Mouse (Mus musculus) stomach, embryonic 14.5 days (tissue): ENCODE measurements around the gene Nat8f1. TPM values are rescaled to one million over a fixed set of nuclear protein-coding genes. Genes with fewer than 3 reads are reported as not detected.
"Not testable (repeated sequence)": the region's sequence is repeated elsewhere in the genome, so short reads cannot be mapped to it uniquely, and the experiment has no call there.

ENCODE experiments used
- ATAC-seq: fragments of 200-750 bp; cut with Nextera tagmentation; 2 replicates; pipeline ENCODE4 v1.8.0; 2017; ENCODE audit warnings: low read depth, moderate TSS enrichment; ENCODE audit not compliant: insufficient number of reproducible peaks, insufficient read depth, low FRiP score
- H3K27ac ChIP-seq: fragments of 300-500 bp; sonication (generic); 2 replicates; pipeline ENCODE4 v1.5.1; 2014; ENCODE audit warnings: mild to moderate bottlenecking, low read length, moderate library complexity, mixed read lengths
- H3K27me3 ChIP-seq: fragments of 300-500 bp; sonication (generic); 2 replicates; pipeline ENCODE4 v1.6.1; 2014; ENCODE audit warnings: low read length, control low read depth, mixed read lengths; ENCODE audit not compliant: control insufficient read depth, insufficient read depth
- H3K36me3 ChIP-seq: fragments of 300-500 bp; sonication (generic); 2 replicates; pipeline ENCODE4 v1.6.1; 2014; ENCODE audit warnings: mild to moderate bottlenecking, control low read depth, low read length, moderate library complexity, mixed read lengths; ENCODE audit not compliant: control insufficient read depth, insufficient read depth
- H3K4me1 ChIP-seq: fragments of 300-500 bp; sonication (generic); 2 replicates; pipeline ENCODE4 v1.6.1; 2014; ENCODE audit warnings: low read length, control low read depth, mixed read lengths; ENCODE audit not compliant: control insufficient read depth, insufficient read depth
- H3K4me2 ChIP-seq: fragments of 300-500 bp; sonication (generic); replicated peaks from 2 replicates; pipeline ENCODE4 v1.6.1; 2014; ENCODE audit warnings: low read depth, low read length, control low read depth
- H3K4me3 ChIP-seq: fragments of 300-500 bp; sonication (generic); 2 replicates; pipeline ENCODE4 v1.5.1; 2014; ENCODE audit warnings: low read depth, low read length, control low read depth
- H3K9ac ChIP-seq: fragments of 300-500 bp; sonication (generic); replicated peaks from 2 replicates; pipeline ENCODE4 v1.6.1; 2014; ENCODE audit warnings: low read depth, mild to moderate bottlenecking, control low read depth, low read length, moderate library complexity, mixed read lengths
- H3K9me3 ChIP-seq: fragments of 300-500 bp; sonication (generic); 2 replicates; pipeline ENCODE4 v1.6.1; 2016; ENCODE audit warnings: low read depth, low read length, control low read depth; ENCODE audit not compliant: control insufficient read depth
- WGBS: fragments of 180-500 bp; shearing (Covaris S2); extraction: QIAGEN DNeasy Blood & Tissue Kit; methylation state at CpG from one replicate; pipeline ENCODE4 v1.1.7; 2014; 5-methylcytosine and 5-hydroxymethylcytosine counted together
- polyA plus RNA-seq: library from polyadenylated mRNA; unstranded; fragments of >200 nt; fragmentation: Nextera tagmentation; extraction: Ambion mirVana; gene quantifications from 2 replicates; pipeline ENCODE4 v1.2.1, GENCODE M21; 2014

Gene Nat8f1
- polyA plus RNA-seq, 1 experiment from 2014 or later, result 4.4 TPM

GRCm38 (mm10) chr6:85916596-85916995, 1.1 kb upstream of the Nat8f1 start:
- H3K27ac ChIP-seq, result no peak overlapping the region
- H3K27me3 ChIP-seq, result no peaks in the 10 kb centered on the region
- H3K4me2 ChIP-seq, result peak overlapping the region; percentile 70
- WGBS, result 79% methylated on average over 6 of the region's 6 CpGs
- H3K36me3 ChIP-seq, result peaks cover 6% of the 10 kb centered on the region; the same call in 1 of the 2 replicates
- H3K4me1 ChIP-seq, result peaks cover 10% of the 10 kb centered on the region; the same call in 1 of the 2 replicates
- peak overlapping the region; percentile 64 for H3K9ac ChIP-seq
- ATAC-seq, result no peak
- H3K4me3 ChIP-seq, result peak overlapping the region; percentile 64
- H3K9me3 ChIP-seq, result no peaks in the 10 kb centered on the region

GRCm38 (mm10) chr6:85915141-85915538, 347 bp downstream of the Nat8f1 start:
- H3K9me3 ChIP-seq, result no peaks in the 10 kb centered on the region
- H3K9ac ChIP-seq, result peak overlapping the region; percentile 64
- peaks cover 10% of the 10 kb centered on the region; the same call in 1 of the 2 replicates for H3K4me1 ChIP-seq
- H3K27ac ChIP-seq, result peak overlapping the region; percentile 83; the same call in 1 of the 2 replicates
- WGBS, result 4% methylated on average over 11 of the region's 11 CpGs
- H3K36me3 ChIP-seq, result no peaks in the 10 kb centered on the region
- peak overlapping the region; percentile 70 for H3K4me2 ChIP-seq
- H3K27me3 ChIP-seq, result no peaks in the 10 kb centered on the region
- peak overlapping the region; percentile 64 for H3K4me3 ChIP-seq
- ATAC-seq, result 0 out of 2 replicates have a peak, but pooled peaks have one; percentile 2

DNA sequence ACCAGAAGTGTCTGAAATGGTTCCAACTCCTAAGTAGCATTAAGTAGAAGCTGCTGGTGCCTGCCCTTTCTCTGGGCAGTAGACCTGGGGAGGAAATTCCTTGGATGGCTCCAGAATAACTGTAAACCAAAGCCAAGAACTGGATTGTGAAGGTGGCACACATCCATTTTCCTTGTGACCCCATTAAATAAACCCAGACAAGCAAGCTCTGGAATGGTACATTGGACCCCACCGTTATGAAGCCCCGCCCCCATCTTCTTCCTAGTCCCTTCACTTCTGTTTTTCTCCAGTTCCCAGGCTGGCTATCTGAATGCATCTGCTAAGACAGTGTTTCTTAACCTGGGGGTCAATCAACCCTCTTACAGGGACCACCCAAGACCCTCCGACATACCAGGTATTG, 3.9 kb downstream of the Nat8f1 start, which contains the start of gene Tprkb:
TSS of gene Tprkb (plus strand) at position 279 of the 400 bp plus-strand sequence.
- Histone ChIP-seq H3K9ac (no peak within 1 kb of the TSS), H3K27ac (no peak within 1 kb of the TSS), H3K9me3 (no peaks in the 10 kb centered on the region), H3K4me2 (no peak within 1 kb of the TSS), H3K27me3 (no peaks in the 10 kb centered on the region), H3K4me3 (no peak within 1 kb of the TSS), H3K4me1 (peaks cover 9% of the 10 kb centered on the region; the same call in 1 of the 2 replicates), H3K36me3 (no peaks in the 10 kb centered on the region)
- no peak for ATAC-seq
- WGBS, result 83% methylated on average over 3 of the region's 3 CpGs

DNA sequence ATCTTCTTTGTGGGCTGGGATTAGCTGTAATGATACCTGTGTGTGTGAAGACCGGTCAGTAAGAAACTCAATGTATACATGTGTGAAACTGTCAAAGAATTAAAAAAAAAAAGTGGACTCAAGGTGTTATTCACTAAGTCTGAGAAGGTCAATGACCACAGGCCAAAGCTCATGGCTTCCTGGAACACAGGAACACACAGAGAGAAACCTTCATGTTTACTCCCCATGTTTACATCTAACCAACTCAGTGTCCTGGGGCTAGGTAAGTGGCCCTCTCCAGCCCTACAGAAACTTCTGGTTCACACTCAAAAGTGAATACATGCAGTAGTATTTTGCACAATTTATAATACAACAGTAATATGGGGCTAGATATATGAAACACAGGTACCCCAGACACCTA, 5.8 kb downstream of the Nat8f1 start:
- H3K4me3 ChIP-seq, result no peak overlapping the region
- WGBS, result 88% methylated on average over 1 of the region's 1 CpGs

GRCm38 (mm10) chr6:85908341-85908740, 7.1 kb downstream of the Nat8f1 start:
- no peak overlapping the region for H3K9ac ChIP-seq
- no peak overlapping the region for H3K4me3 ChIP-seq
- H3K9me3 ChIP-seq, result no peaks in the 10 kb centered on the region
- no peaks in the 10 kb centered on the region for H3K36me3 ChIP-seq
- no peak overlapping the region for H3K27ac ChIP-seq
- 63% methylated on average over 3 of the region's 3 CpGs for WGBS
- no peaks in the 10 kb centered on the region for H3K4me1 ChIP-seq
- no peaks in the 10 kb centered on the region for H3K27me3 ChIP-seq
- no peak for ATAC-seq
- no peak overlapping the region for H3K4me2 ChIP-seq

More for the DNA sequence above, 5.8 kb downstream of the Nat8f1 start:
- Histone ChIP-seq H3K9ac (no peak overlapping the region), H3K36me3 (no peaks in the 10 kb centered on the region), H3K4me2 (no peak overlapping the region), H3K9me3 (no peaks in the 10 kb centered on the region), H3K27ac (no peak overlapping the region), H3K27me3 (no peaks in the 10 kb centered on the region), H3K4me1 (peaks cover 2% of the 10 kb centered on the region; the same call in 1 of the 2 replicates)
- no peak for ATAC-seq

DNA sequence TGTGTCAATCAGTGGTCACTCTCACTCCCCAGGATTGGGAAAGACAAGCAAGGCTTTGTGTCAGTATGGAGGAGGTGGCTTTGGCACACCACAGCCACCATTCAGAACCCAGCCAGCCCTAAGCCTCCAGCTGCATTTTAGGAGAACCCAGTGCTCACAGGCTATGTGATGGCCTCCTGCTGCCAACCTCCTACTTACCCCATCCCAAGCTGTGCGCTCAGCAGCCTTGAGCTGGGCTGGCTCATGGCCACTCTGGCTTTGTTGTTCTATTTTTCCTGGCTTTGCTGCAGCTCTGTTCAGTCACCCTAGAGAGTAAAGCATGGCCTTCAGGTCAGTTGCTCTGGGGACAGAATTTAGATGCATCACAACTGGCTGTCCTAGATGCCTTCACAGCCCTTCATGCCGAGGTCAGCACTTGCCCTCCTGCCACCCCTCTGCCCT, 8.6 kb downstream of the Nat8f1 start:
- not testable (repeated sequence) for H3K4me3 ChIP-seq, H3K4me2 ChIP-seq, ATAC-seq, H3K9ac ChIP-seq, H3K27ac ChIP-seq, H3K27me3 ChIP-seq, H3K4me1 ChIP-seq, H3K9me3 ChIP-seq, H3K36me3 ChIP-seq
- WGBS, result 68% methylated on average over 2 of the region's 2 CpGs

- not testable (repeated sequence) for H3K36me3 ChIP-seq, H3K9ac ChIP-seq, H3K9me3 ChIP-seq, H3K27me3 ChIP-seq, H3K4me1 ChIP-seq, H3K27ac ChIP-seq
- peak; percentile 81 for ATAC-seq
- peak within 1 kb of the TSS; percentile 22; the same call in 1 of the 2 replicates for H3K4me2 ChIP-seq
- 16% methylated on average over 20 of the region's 20 CpGs for WGBS
- H3K4me3 ChIP-seq, result peak within 1 kb of the TSS; percentile 12; the same call in 1 of the 2 replicates
These were observed 10.8 kb downstream of the Nat8f1 start, which contains the start of gene Nat8f4 for GRCm38 (mm10) chr6:85904642-85905061. Nat8f4 (minus strand) TSS chr6:85904884.

DNA sequence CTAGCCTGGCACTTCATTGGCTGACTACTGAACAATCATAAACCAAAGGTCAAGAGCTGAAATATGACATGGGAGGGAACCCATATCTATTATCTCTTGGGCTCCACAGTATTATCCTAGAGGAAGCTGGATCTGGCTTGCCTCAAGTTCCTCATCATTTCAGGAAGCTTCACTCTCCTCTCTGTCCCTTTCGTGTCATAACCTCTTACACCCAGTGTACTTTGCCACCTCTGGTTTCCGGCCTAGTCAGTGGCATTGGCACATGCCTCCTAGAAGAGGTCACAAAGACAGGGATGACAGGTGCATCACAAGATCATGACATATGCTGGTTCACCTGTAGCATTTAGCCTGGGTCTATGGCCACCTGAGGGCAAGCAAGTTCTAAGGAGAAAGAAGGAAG, 13.2 kb downstream of the Nat8f1 start:
- Histone ChIP-seq H3K27ac (no peak overlapping the region), H3K4me2 (no peak overlapping the region), H3K4me1 (no peaks in the 10 kb centered on the region), H3K9ac (no peak overlapping the region), H3K4me3 (no peak overlapping the region), H3K9me3 (no peaks in the 10 kb centered on the region), H3K36me3 (no peaks in the 10 kb centered on the region), H3K27me3 (no peaks in the 10 kb centered on the region)
- WGBS, result 90% methylated on average over 2 of the region's 2 CpGs
- no peak for ATAC-seq
